Mouse (Mus musculus): ENCODE results near the gene Fbxo42. TPM values are rescaled to one million over a fixed set of nuclear protein-coding genes. Genes with fewer than 3 reads are reported as not detected.

The Fbxo42 gene
- polyA plus RNA-seq, 1 experiment from 2014 or later, result 15.7 TPM

- H3K4me1 ChIP-seq (ENCODE audit: control insufficient read depth in 2 of 2, insufficient read depth in 2 of 2, low read length in 2 of 2), result peaks cover 23 to 34% of the 10 kb centered on the region in 2 experiments
- no peak for ATAC-seq (ENCODE audit: insufficient number of reproducible peaks, insufficient read depth, low FRiP score, low read depth)
Observed at GRCm38 (mm10) chr4:141129190-141129710, 18.5 kb upstream of the Fbxo42 start.

GRCm38 (mm10) chr4:141130704-141131342 lies 16.9 kb upstream of the Fbxo42 start:
- ATAC-seq (ENCODE audit: insufficient number of reproducible peaks, insufficient read depth, low FRiP score, low read depth), result no peak
- no peaks in the 10 kb centered on the region for H3K9me3 ChIP-seq (ENCODE audit: control insufficient read depth, low read length)
- peak overlapping the region; percentile 42 to 56; a peak in 2 of 4 replicates for H3K27ac ChIP-seq (replicated peaks in 1 of 2; ENCODE audit: control insufficient read depth in 1 of 2, insufficient read depth in 1 of 2, low read depth in 2 of 2, low read length in 2 of 2)
- peaks cover 5% of the 10 kb centered on the region for H3K36me3 ChIP-seq (ENCODE audit: control insufficient read depth, insufficient read depth, low read length)
- H3K27me3 ChIP-seq (ENCODE audit: control insufficient read depth, insufficient read depth, low read length), result no peaks in the 10 kb centered on the region
- H3K9ac ChIP-seq (ENCODE audit: low read length), result no peak overlapping the region
- H3K4me1 ChIP-seq (ENCODE audit: control insufficient read depth in 2 of 2, insufficient read depth in 2 of 2, low read length in 2 of 2), result peaks cover 33 to 45% of the 10 kb centered on the region in 2 experiments
- 83% methylated on average over 6 of the region's 6 CpGs for WGBS
- H3K4me3 ChIP-seq (ENCODE audit: control insufficient read depth in 1 of 2, insufficient read depth in 1 of 2, low read depth in 1 of 2, low read length in 2 of 2), result no peak overlapping the region
- H3K4me2 ChIP-seq (ENCODE audit: low read length), result no peak overlapping the region

More at GRCm38 (mm10) chr4:141129190-141129710, 18.5 kb upstream of the Fbxo42 start:
- Histone ChIP-seq H3K36me3 (ENCODE audit: control insufficient read depth, insufficient read depth, low read length) (peaks cover 5% of the 10 kb centered on the region), H3K4me3 (ENCODE audit: control insufficient read depth in 1 of 2, insufficient read depth in 1 of 2, low read depth in 1 of 2, low read length in 2 of 2) (no peak overlapping the region), H3K27ac (replicated peaks in 1 of 2; ENCODE audit: control insufficient read depth in 1 of 2, insufficient read depth in 1 of 2, low read depth in 2 of 2, low read length in 2 of 2) (no peak overlapping the region), H3K4me2 (ENCODE audit: low read length) (no peak overlapping the region), H3K9me3 (ENCODE audit: control insufficient read depth, low read length) (no peaks in the 10 kb centered on the region), H3K27me3 (ENCODE audit: control insufficient read depth, insufficient read depth, low read length) (no peaks in the 10 kb centered on the region), H3K9ac (ENCODE audit: low read length) (no peak overlapping the region)
- WGBS, result 65% methylated on average over 5 of the region's 6 CpGs

- ATAC-seq (ENCODE audit: insufficient number of reproducible peaks, insufficient read depth, low FRiP score, low read depth), result no peak
- Histone ChIP-seq H3K9me3 (ENCODE audit: control insufficient read depth, low read length) (no peaks in the 10 kb centered on the region), H3K36me3 (ENCODE audit: control insufficient read depth, insufficient read depth, low read length) (no peaks in the 10 kb centered on the region), H3K27me3 (ENCODE audit: control insufficient read depth, insufficient read depth, low read length) (no peaks in the 10 kb centered on the region), H3K27ac (replicated peaks in 1 of 2; ENCODE audit: control insufficient read depth in 1 of 2, insufficient read depth in 1 of 2, low read depth in 2 of 2, low read length in 2 of 2) (peak overlapping the region; percentile 9 to 56; a peak in 3 of 4 replicates), H3K4me1 (ENCODE audit: control insufficient read depth in 2 of 2, insufficient read depth in 2 of 2, low read length in 2 of 2) (peaks cover 39 to 53% of the 10 kb centered on the region in 2 experiments), H3K9ac (ENCODE audit: low read length) (no peak overlapping the region), H3K4me2 (ENCODE audit: low read length) (no peak overlapping the region), H3K4me3 (ENCODE audit: control insufficient read depth in 1 of 2, insufficient read depth in 1 of 2, low read depth in 1 of 2, low read length in 2 of 2) (no peak overlapping the region)
- 51% methylated on average over 5 of the region's 5 CpGs for WGBS
Observed at GRCm38 (mm10) chr4:141131531-141132061, 16.1 kb upstream of the Fbxo42 start.

GRCm38 (mm10) chr4:141132191-141132590 lies 15.5 kb upstream of the Fbxo42 start:
- H3K9ac ChIP-seq (ENCODE audit: low read length), result 0 out of 2 replicates have a peak overlapping the region, but pooled peaks have one; percentile 32
- ATAC-seq (ENCODE audit: insufficient number of reproducible peaks, insufficient read depth, low FRiP score, low read depth), result no peak
- H3K36me3 ChIP-seq (ENCODE audit: control insufficient read depth, insufficient read depth, low read length), result no peaks in the 10 kb centered on the region
- H3K4me3 ChIP-seq (ENCODE audit: control insufficient read depth in 1 of 2, insufficient read depth in 1 of 2, low read depth in 1 of 2, low read length in 2 of 2), result no peak overlapping the region
- H3K4me2 ChIP-seq (ENCODE audit: low read length), result no peak overlapping the region
- no peaks in the 10 kb centered on the region for H3K27me3 ChIP-seq (ENCODE audit: control insufficient read depth, insufficient read depth, low read length)
- no peaks in the 10 kb centered on the region for H3K9me3 ChIP-seq (ENCODE audit: control insufficient read depth, low read length)
- peaks cover 44 to 58% of the 10 kb centered on the region in 2 experiments for H3K4me1 ChIP-seq (ENCODE audit: control insufficient read depth in 2 of 2, insufficient read depth in 2 of 2, low read length in 2 of 2)
- H3K27ac ChIP-seq (replicated peaks in 1 of 2; ENCODE audit: control insufficient read depth in 1 of 2, insufficient read depth in 1 of 2, low read depth in 2 of 2, low read length in 2 of 2), result peak overlapping the region; percentile 6 to 56; a peak in 2 of 4 replicates
- 55% methylated on average over 8 of the region's 8 CpGs for WGBS

- Histone ChIP-seq H3K4me3 (ENCODE audit: control insufficient read depth in 1 of 2, insufficient read depth in 1 of 2, low read depth in 1 of 2, low read length in 2 of 2) (no peak overlapping the region), H3K4me1 (ENCODE audit: control insufficient read depth in 2 of 2, insufficient read depth in 2 of 2, low read length in 2 of 2) (peaks cover 44 to 66% of the 10 kb centered on the region in 2 experiments), H3K9ac (ENCODE audit: low read length) (no peak overlapping the region; the same call in 1 of the 2 replicates), H3K9me3 (ENCODE audit: control insufficient read depth, low read length) (no peaks in the 10 kb centered on the region), H3K27ac (replicated peaks in 1 of 2; ENCODE audit: control insufficient read depth in 1 of 2, insufficient read depth in 1 of 2, low read depth in 2 of 2, low read length in 2 of 2) (0 out of 4 replicates have a peak overlapping the region, but pooled peaks of 1 of the 2 experiments have one; percentile 20), H3K36me3 (ENCODE audit: control insufficient read depth, insufficient read depth, low read length) (no peaks in the 10 kb centered on the region), H3K4me2 (ENCODE audit: low read length) (no peak overlapping the region), H3K27me3 (ENCODE audit: control insufficient read depth, insufficient read depth, low read length) (no peaks in the 10 kb centered on the region)
- WGBS, result 56% methylated on average over 8 of the region's 8 CpGs
- ATAC-seq (ENCODE audit: insufficient number of reproducible peaks, insufficient read depth, low FRiP score, low read depth), result no peak
Observed at GRCm38 (mm10) chr4:141133227-141133626, 14.5 kb upstream of the Fbxo42 start.

GRCm38 (mm10) chr4:141134031-141134441 lies 13.7 kb upstream of the Fbxo42 start:
- Histone ChIP-seq H3K4me3 (ENCODE audit: control insufficient read depth in 1 of 2, insufficient read depth in 1 of 2, low read depth in 1 of 2, low read length in 2 of 2) (no peak overlapping the region), H3K36me3 (ENCODE audit: control insufficient read depth, insufficient read depth, low read length) (no peaks in the 10 kb centered on the region), H3K9me3 (ENCODE audit: control insufficient read depth, low read length) (no peaks in the 10 kb centered on the region), H3K4me1 (ENCODE audit: control insufficient read depth in 2 of 2, insufficient read depth in 2 of 2, low read length in 2 of 2) (peaks cover 44 to 68% of the 10 kb centered on the region in 2 experiments), H3K27ac (replicated peaks in 1 of 2; ENCODE audit: control insufficient read depth in 1 of 2, insufficient read depth in 1 of 2, low read depth in 2 of 2, low read length in 2 of 2) (peak overlapping the region in 1 of 2 experiments; percentile 26; a peak in 1 of 4 replicates), H3K27me3 (ENCODE audit: control insufficient read depth, insufficient read depth, low read length) (no peaks in the 10 kb centered on the region), H3K9ac (ENCODE audit: low read length) (peak overlapping the region; percentile 45; the same call in 1 of the 2 replicates), H3K4me2 (ENCODE audit: low read length) (peak overlapping the region; percentile 13; the same call in 1 of the 2 replicates)
- no peak for ATAC-seq (ENCODE audit: insufficient number of reproducible peaks, insufficient read depth, low FRiP score, low read depth)
- WGBS, result 48% methylated on average over 8 of the region's 8 CpGs

GRCm38 (mm10) chr4:141134751-141135530 lies 12.8 kb upstream of the Fbxo42 start:
- no peak for ATAC-seq (ENCODE audit: insufficient number of reproducible peaks, insufficient read depth, low FRiP score, low read depth)
- H3K4me3 ChIP-seq (ENCODE audit: control insufficient read depth in 1 of 2, insufficient read depth in 1 of 2, low read depth in 1 of 2, low read length in 2 of 2), result no peak overlapping the region
- H3K4me1 ChIP-seq (ENCODE audit: control insufficient read depth in 2 of 2, insufficient read depth in 2 of 2, low read length in 2 of 2), result peaks cover 44 to 68% of the 10 kb centered on the region in 2 experiments
- H3K27ac ChIP-seq (replicated peaks in 1 of 2; ENCODE audit: control insufficient read depth in 1 of 2, insufficient read depth in 1 of 2, low read depth in 2 of 2, low read length in 2 of 2), result peak overlapping the region in 1 of 2 experiments; percentile 26; a peak in 2 of 4 replicates
- H3K4me2 ChIP-seq (ENCODE audit: low read length), result peak overlapping the region; percentile 13
- H3K27me3 ChIP-seq (ENCODE audit: control insufficient read depth, insufficient read depth, low read length), result no peaks in the 10 kb centered on the region
- 61% methylated on average over 20 of the region's 20 CpGs for WGBS
- peak overlapping the region; percentile 27; the same call in 1 of the 2 replicates for H3K9ac ChIP-seq (ENCODE audit: low read length)
- no peaks in the 10 kb centered on the region for H3K9me3 ChIP-seq (ENCODE audit: control insufficient read depth, low read length)
- H3K36me3 ChIP-seq (ENCODE audit: control insufficient read depth, insufficient read depth, low read length), result no peaks in the 10 kb centered on the region
